Mouse (Mus musculus) neural tube, embryonic 15.5 days (tissue): ENCODE measurements around the gene Ssb. TPM values are rescaled to one million over a fixed set of nuclear protein-coding genes. Genes with fewer than 3 reads are reported as not detected.

ENCODE experiments used
- ATAC-seq: fragments of 200-750 bp; cut with Nextera tagmentation; 2 replicates; pipeline ENCODE4 v1.8.0; 2017; ENCODE audit warnings: mild to moderate bottlenecking, moderate TSS enrichment, moderate library complexity; ENCODE audit not compliant: low FRiP score
- H3K27ac ChIP-seq: fragments of 300-500 bp; sonication (generic); replicated peaks from 2 replicates; pipeline ENCODE4 v1.5.1; 2015; ENCODE audit warnings: mild to moderate bottlenecking, inconsistent platforms
- H3K27me3 ChIP-seq: fragments of 300-500 bp; sonication (generic); replicated peaks from 2 replicates; pipeline ENCODE4 v1.6.1; 2015; ENCODE audit warnings: inconsistent platforms
- H3K36me3 ChIP-seq: fragments of 300-500 bp; sonication (generic); 2 replicates; pipeline ENCODE4 v1.6.1; 2015; ENCODE audit warnings: inconsistent platforms
- H3K4me1 ChIP-seq: fragments of 300-500 bp; sonication (generic); 2 replicates; pipeline ENCODE4 v1.6.1; 2015; ENCODE audit warnings: inconsistent platforms
- H3K4me2 ChIP-seq: fragments of 300-500 bp; sonication (generic); 2 replicates; pipeline ENCODE4 v1.6.1; 2015; ENCODE audit warnings: inconsistent platforms, mild to moderate bottlenecking, moderate library complexity
- H3K4me3 ChIP-seq: fragments of 300-500 bp; sonication (generic); replicated peaks from 2 replicates; pipeline ENCODE4 v1.5.1; 2015; ENCODE audit warnings: mild to moderate bottlenecking, inconsistent platforms
- H3K9ac ChIP-seq: fragments of 300-500 bp; sonication (generic); replicated peaks from 2 replicates; pipeline ENCODE4 v1.6.1; 2015; ENCODE audit warnings: mild to moderate bottlenecking, inconsistent platforms
- H3K9me3 ChIP-seq: fragments of 300-500 bp; sonication (generic); replicated peaks from 2 replicates; pipeline ENCODE4 v1.6.1; 2016; ENCODE audit warnings: inconsistent platforms
- WGBS: fragments of 180-500 bp; shearing (Covaris S2); methylation state at CpG from one replicate; pipeline ENCODE4 v1.1.7; 2015; ENCODE audit warnings: mixed read lengths; 5-methylcytosine and 5-hydroxymethylcytosine counted together
- polyA plus RNA-seq: library from polyadenylated mRNA; unstranded; fragments of >200 nt; fragmentation: Nextera tagmentation; extraction: Ambion mirVana; gene quantifications from 2 replicates; pipeline ENCODE4 v1.2.1, GENCODE M21; 2015

Gene Ssb
- polyA plus RNA-seq, 1 experiment from 2014 or later: 263 TPM

- Histone ChIP-seq H3K27me3 (no peaks in the 10 kb centered on the region), H3K4me2 (peak overlapping the region; percentile 59), H3K9me3 (no peaks in the 10 kb centered on the region), H3K4me1 (peaks cover 8% of the 10 kb centered on the region), H3K4me3 (peak overlapping the region; percentile 61), H3K27ac (no peak overlapping the region), H3K36me3 (no peaks in the 10 kb centered on the region), H3K9ac (0 out of 2 replicates have a peak overlapping the region, but pooled peaks have one; percentile 59)
- WGBS: 57% methylated on average over 6 of the region's 6 CpGs
- no peak for ATAC-seq
These were observed 23.2 kb downstream of the Ssb start for GRCm38 (mm10) chr2:69884581-69884980.

GRCm38 (mm10) chr2:69885050-69885449 is 23.7 kb downstream of the Ssb start:
- Histone ChIP-seq H3K36me3 (no peaks in the 10 kb centered on the region), H3K4me2 (peak overlapping the region; percentile 59), H3K4me3 (peak overlapping the region; percentile 61), H3K9ac (peak overlapping the region; percentile 59), H3K4me1 (peaks cover 8% of the 10 kb centered on the region), H3K27ac (peak overlapping the region; percentile 63; the same call in 1 of the 2 replicates), H3K27me3 (no peaks in the 10 kb centered on the region), H3K9me3 (no peaks in the 10 kb centered on the region)
- WGBS: 8% methylated on average over 12 of the region's 12 CpGs
- ATAC-seq: peak; percentile 37; the same call in 1 of the 2 replicates

- ATAC-seq: peak; percentile 94
- WGBS: 2% methylated on average over 45 of the region's 45 CpGs
- Histone ChIP-seq H3K4me2 (peak within 1 kb of the TSS; percentile 59), H3K4me3 (peak within 1 kb of the TSS; percentile 61), H3K27me3 (no peaks in the 10 kb centered on the region), H3K4me1 (peaks cover 8% of the 10 kb centered on the region), H3K36me3 (no peaks in the 10 kb centered on the region), H3K9ac (peak within 1 kb of the TSS; percentile 59), H3K9me3 (no peaks in the 10 kb centered on the region), H3K27ac (peak within 1 kb of the TSS; percentile 75)
These were observed 24.3 kb downstream of the Ssb start, which contains the start of gene Mettl5 for GRCm38 (mm10) chr2:69885451-69886305. Gene Mettl5 (minus strand): TSS chr2:69885615.

GRCm38 (mm10) chr2:69888957-69889356 is 27.6 kb downstream of the Ssb start:
- 86% methylated on average over 2 of the region's 2 CpGs for WGBS
- no peak for ATAC-seq

GRCm38 (mm10) chr2:69890843-69891242 is 29.5 kb downstream of the Ssb start:
- H3K27ac ChIP-seq: no peak overlapping the region
- H3K9me3 ChIP-seq: no peaks in the 10 kb centered on the region
- ATAC-seq: no peak
- no peak overlapping the region for H3K9ac ChIP-seq
- no peaks in the 10 kb centered on the region for H3K4me1 ChIP-seq
- 50% methylated on average over 7 of the region's 7 CpGs for WGBS
- H3K4me3 ChIP-seq: no peak overlapping the region
- H3K27me3 ChIP-seq: no peaks in the 10 kb centered on the region
- H3K36me3 ChIP-seq: no peaks in the 10 kb centered on the region
- no peak overlapping the region for H3K4me2 ChIP-seq

More at GRCm38 (mm10) chr2:69888957-69889356, 27.6 kb downstream of the Ssb start:
- Histone ChIP-seq H3K9ac (no peak overlapping the region), H3K4me3 (no peak overlapping the region), H3K4me2 (no peak overlapping the region), H3K4me1 (peaks cover 8% of the 10 kb centered on the region), H3K9me3 (no peaks in the 10 kb centered on the region), H3K27me3 (no peaks in the 10 kb centered on the region), H3K36me3 (no peaks in the 10 kb centered on the region), H3K27ac (no peak overlapping the region)

- H3K27ac ChIP-seq: no peak overlapping the region
These were observed 31.8 kb downstream of the Ssb start for GRCm38 (mm10) chr2:69893145-69893544.

GRCm38 (mm10) chr2:69893891-69894290 is 32.5 kb downstream of the Ssb start:
- 89% methylated on average over 5 of the region's 5 CpGs for WGBS
- Histone ChIP-seq H3K9ac (no peak overlapping the region), H3K36me3 (no peaks in the 10 kb centered on the region), H3K4me1 (peaks cover 9% of the 10 kb centered on the region), H3K4me3 (no peak overlapping the region), H3K4me2 (no peak overlapping the region), H3K9me3 (no peaks in the 10 kb centered on the region), H3K27me3 (no peaks in the 10 kb centered on the region), H3K27ac (no peak overlapping the region)
- no peak for ATAC-seq

More at GRCm38 (mm10) chr2:69893145-69893544, 31.8 kb downstream of the Ssb start:
- Histone ChIP-seq H3K4me3 (no peak overlapping the region), H3K9ac (no peak overlapping the region), H3K27me3 (no peaks in the 10 kb centered on the region), H3K4me2 (no peak overlapping the region), H3K9me3 (no peaks in the 10 kb centered on the region), H3K36me3 (no peaks in the 10 kb centered on the region), H3K4me1 (0 out of 2 replicates have a peak, but pooled peaks cover 1% of the 10 kb centered on the region)
- WGBS: 88% methylated on average over 1 of the region's 1 CpGs
- no peak for ATAC-seq

GRCm38 (mm10) chr2:69895502-69896223 is 34.3 kb downstream of the Ssb start:
- H3K27me3 ChIP-seq: no peaks in the 10 kb centered on the region
- H3K4me2 ChIP-seq: no peak overlapping the region
- H3K36me3 ChIP-seq: no peaks in the 10 kb centered on the region
- 62% methylated on average over 14 of the region's 14 CpGs for WGBS
- H3K9me3 ChIP-seq: no peaks in the 10 kb centered on the region
- no peak for ATAC-seq
- H3K27ac ChIP-seq: no peak overlapping the region
- peaks cover 20% of the 10 kb centered on the region for H3K4me1 ChIP-seq
- H3K9ac ChIP-seq: no peak overlapping the region
- H3K4me3 ChIP-seq: no peak overlapping the region

GRCm38 (mm10) chr2:69896224-69896581 is 34.8 kb downstream of the Ssb start:
- Histone ChIP-seq H3K27me3 (no peaks in the 10 kb centered on the region), H3K36me3 (no peaks in the 10 kb centered on the region), H3K27ac (no peak overlapping the region), H3K9me3 (no peaks in the 10 kb centered on the region), H3K4me2 (no peak overlapping the region), H3K4me3 (no peak overlapping the region), H3K4me1 (peaks cover 20% of the 10 kb centered on the region), H3K9ac (no peak overlapping the region)
- 96% methylated on average over 4 of the region's 4 CpGs for WGBS
- no peak for ATAC-seq

- H3K9ac ChIP-seq: peak within 1 kb of the TSS; percentile 99
- no peaks in the 10 kb centered on the region for H3K36me3 ChIP-seq
- under 1% methylated on average over 64 of the region's 65 CpGs for WGBS
- H3K9me3 ChIP-seq: no peaks in the 10 kb centered on the region
- H3K27me3 ChIP-seq: no peaks in the 10 kb centered on the region
- peak within 1 kb of the TSS; percentile 79 for H3K4me2 ChIP-seq
- peak within 1 kb of the TSS; percentile 98 for H3K4me3 ChIP-seq
- peaks cover 20% of the 10 kb centered on the region for H3K4me1 ChIP-seq
- peak; percentile 98 for ATAC-seq
- H3K27ac ChIP-seq: peak within 1 kb of the TSS; percentile 93
These were observed 35.8 kb downstream of the Ssb start, which contains the start of gene Ubr3 for GRCm38 (mm10) chr2:69897039-69897617. Gene Ubr3 (plus strand): TSS chr2:69897246.
